Mouse (Mus musculus): ENCODE measurements around the gene Rab11fip4. TPM values are rescaled to one million over a fixed set of nuclear protein-coding genes. Genes with fewer than 3 reads are reported as not detected.

Gene Rab11fip4
- total and polyA plus RNA-seq, 3 experiments = 13.2 to 41.6 (median 26.6) TPM

DNA sequence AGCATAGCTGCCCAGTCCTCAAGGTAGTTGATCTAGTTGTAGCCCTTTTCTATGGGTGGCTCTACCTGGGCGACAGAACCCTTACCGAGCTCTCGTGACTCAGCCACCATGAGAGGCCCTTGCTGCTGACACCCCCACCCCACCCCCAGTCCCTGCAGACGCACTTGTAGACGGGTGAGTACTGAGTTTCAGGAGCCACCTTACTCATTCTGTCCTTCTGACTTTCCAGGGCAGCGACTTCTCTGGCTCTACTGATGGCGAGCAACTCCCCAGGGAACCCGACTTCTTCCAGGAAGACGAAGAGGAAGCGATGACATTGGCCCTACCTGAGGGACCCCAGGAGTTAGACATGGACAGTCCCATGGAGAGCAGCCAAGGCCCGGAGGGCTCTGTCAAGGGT, 89.5 kb downstream of the Rab11fip4 start:
- Histone ChIP-seq H3K9me3 (replicated peaks; ENCODE audit: low read length) (no peaks in the 10 kb centered on the region), H3K4me2 (ENCODE audit: insufficient read depth, low read depth, poor library complexity, severe bottlenecking) (peak overlapping the region; percentile 84), H3K36me3 (replicated peaks in 1 of 2; ENCODE audit: control insufficient read depth in 1 of 2, insufficient read depth in 1 of 2, low read length in 1 of 2) (peaks cover 17 to 25% of the 10 kb centered on the region in 2 experiments), H3K4me1 (ENCODE audit: control insufficient read depth in 1 of 2, insufficient read depth in 2 of 2) (peaks cover 60 to 96% of the 10 kb centered on the region in 2 experiments), H3K4me3 (replicated peaks in 1 of 3; ENCODE audit: low read depth in 2 of 3, low read length in 2 of 3, poor library complexity in 1 of 3) (peak overlapping the region; percentile 38 to 54 (median 53)), H3K27me3 (replicated peaks) (no peaks in the 10 kb centered on the region), H3K79me2 (replicated peaks; ENCODE audit: control insufficient read depth, extremely low read depth, insufficient read depth, poor library complexity, severe bottlenecking) (peaks cover 15% of the 10 kb centered on the region; the same call in 1 of the 2 replicates), H3K27ac (ENCODE audit: insufficient read depth, low read depth) (peak overlapping the region; percentile 83), H3K9ac (ENCODE audit: insufficient read depth, low read depth) (peak overlapping the region; percentile 67)
- TF ChIP-seq MAFK (IDR thresholded peaks at IDR 0.05; ENCODE audit: insufficient replicate concordance, low read length) = no peak
- no peak for TF ChIP-seq SMC3 (IDR thresholded peaks at IDR 0.05; ENCODE audit: low read depth, low read length)
- peak; percentile 63 for TF ChIP-seq POLR2AphosphoS2 (IDR thresholded peaks at IDR 0.05; ENCODE audit: low read depth, low read length)
- TF ChIP-seq ZKSCAN1 (IDR thresholded peaks at IDR 0.05; ENCODE audit: borderline replicate concordance, low read depth, low read length) = no peak
- TF ChIP-seq JUN (IDR thresholded peaks at IDR 0.05; ENCODE audit: insufficient read depth, low read depth, low read length) = peak; percentile 49; the same call in 1 of the 2 replicates
- peak; percentile 77; the same call in 1 of the 2 replicates for TF ChIP-seq MAZ (IDR thresholded peaks at IDR 0.05; ENCODE audit: low read depth, low read length)
- peak; percentile 76; the same call in 1 of the 2 replicates for TF ChIP-seq CHD2 (IDR thresholded peaks at IDR 0.05; ENCODE audit: low read length)
- no peak; the same call in 1 of the 2 replicates for TF ChIP-seq RAD21 (IDR thresholded peaks at IDR 0.05; ENCODE audit: low read depth, low read length)
- peak; percentile 61; the same call in 1 of the 2 replicates for TF ChIP-seq TCF12 (IDR thresholded peaks at IDR 0.05; ENCODE audit: low read depth, low read length)
- peak; percentile 91 for TF ChIP-seq IRF4 (IDR thresholded peaks at IDR 0.05; ENCODE audit: low read depth, low read length)
- no peak for TF ChIP-seq ZC3H11A (IDR thresholded peaks at IDR 0.05; ENCODE audit: low read depth, low read length)
- TF ChIP-seq GABPA (IDR thresholded peaks at IDR 0.05; ENCODE audit: insufficient replicate concordance, low read depth, low read length) = no peak
- peak; percentile 60; the same call in 1 of the 2 replicates for TF ChIP-seq ZMIZ1 (IDR thresholded peaks at IDR 0.05; ENCODE audit: low read depth, low read length)
- 0 out of 2 replicates have a peak, but pooled peaks have one; percentile 4 for TF ChIP-seq HCFC1 (IDR thresholded peaks at IDR 0.05; ENCODE audit: low read depth, low read length)
- peak; percentile 41; the same call in 1 of the 2 replicates for TF ChIP-seq CHD1 (IDR thresholded peaks at IDR 0.05; ENCODE audit: low read depth, low read length)
- peak; percentile 84 for TF ChIP-seq RCOR1 (conservative IDR thresholded peaks at IDR 0.05; ENCODE audit: low read depth, low read length)
- no peak for TF ChIP-seq CTCF (conservative IDR thresholded peaks at IDR 0.05 in 1 of 2, IDR thresholded peaks at IDR 0.05 in 1 of 2; ENCODE audit: low read depth in 2 of 2, low read length in 2 of 2)
- TF ChIP-seq KAT2A (IDR thresholded peaks at IDR 0.05; ENCODE audit: insufficient replicate concordance, low read length) = 0 out of 2 replicates have a peak, but pooled peaks have one; percentile 68
- TF ChIP-seq USF2 (conservative IDR thresholded peaks at IDR 0.05; ENCODE audit: low read depth, low read length) = no peak
- no peak for TF ChIP-seq USF1 (IDR thresholded peaks at IDR 0.05; ENCODE audit: low read depth, low read length)
- TF ChIP-seq BHLHE40 (IDR thresholded peaks at IDR 0.05; ENCODE audit: low read depth, low read length) = peak; percentile 97
- TF ChIP-seq JUND (conservative IDR thresholded peaks at IDR 0.05; ENCODE audit: low read depth, low read length) = 0 out of 2 replicates have a peak, but pooled peaks have one; percentile 51
- no peak for TF ChIP-seq TBP (conservative IDR thresholded peaks at IDR 0.05; ENCODE audit: low read depth, low read length)
- peak; percentile 91 for TF ChIP-seq ETS1 (conservative IDR thresholded peaks at IDR 0.05; ENCODE audit: low read depth, low read length)
- TF ChIP-seq POLR2A (IDR thresholded peaks at IDR 0.05; ENCODE audit: low read depth, low read length) = peak; percentile 62
- TF ChIP-seq MXI1 (IDR thresholded peaks at IDR 0.05; ENCODE audit: low read depth, low read length) = peak; percentile 17
- TF ChIP-seq EP300 (IDR thresholded peaks at IDR 0.05; ENCODE audit: low read length) = peak; percentile 89
- TF ChIP-seq PAX5 (IDR thresholded peaks at IDR 0.05; ENCODE audit: low read length) = no peak
- TF ChIP-seq E2F4 (IDR thresholded peaks at IDR 0.05; ENCODE audit: insufficient replicate concordance, low read depth, low read length) = no peak
- TF ChIP-seq SIN3A (IDR thresholded peaks at IDR 0.05; ENCODE audit: low read length) = peak; percentile 64
- TF ChIP-seq ELF1 (IDR thresholded peaks at IDR 0.05; ENCODE audit: low read depth, low read length) = peak; percentile 62
- TF ChIP-seq NELFE (IDR thresholded peaks at IDR 0.05; ENCODE audit: low read depth, low read length) = peak; percentile 38; the same call in 1 of the 2 replicates
- TF ChIP-seq MYC (IDR thresholded peaks at IDR 0.05; ENCODE audit: low read depth, low read length) = peak; percentile 9; the same call in 1 of the 2 replicates
- no peak for TF ChIP-seq ZNF384 (IDR thresholded peaks at IDR 0.05; ENCODE audit: low read depth, low read length)
- peak; percentile 8; the same call in 1 of the 2 replicates for TF ChIP-seq MAX (IDR thresholded peaks at IDR 0.05; ENCODE audit: low read length)
- no peak; the same call in 1 of the 2 replicates for TF ChIP-seq NRF1 (IDR thresholded peaks at IDR 0.05; ENCODE audit: low read depth, low read length)
- no peak for TF ChIP-seq UBTF (IDR thresholded peaks at IDR 0.05; ENCODE audit: low read depth, low read length)
- TF ChIP-seq MEF2A (IDR thresholded peaks at IDR 0.05; ENCODE audit: borderline replicate concordance, low read depth, low read length) = peak; percentile 64; the same call in 1 of the 2 replicates
- dilution Hi-C loops (cut with MboI; ENCODE audit: extremely low pct_ligation_motif_present, extremely low pct_unique_long_range_greater_than_20kb, low sequenced_read_pairs) (no loop called here), in situ Hi-C loops (cut with MboI; ENCODE audit: low pct_ligation_motif_present, low pct_unique_long_range_greater_than_20kb, low sequenced_read_pairs) (loop anchor here (5.0 kb wide), 1 partner anchor 58 kb away; no protein-coding TSS in a partner anchor)
- peak; percentile 83 for DNase-seq (ENCODE audit: extremely low read depth)

Measured in CH12.LX (cell line).